Mouse (Mus musculus) R1 (cell line): ENCODE measurements around the gene Sec22c.
A peak's percentile ranks its signal among the peaks of the same experiment; 100 is the strongest.

Experiments used
- DNase-seq: peaks from one replicate; pipeline ENCODE4 v3.0.0-alpha.2; 2018; ENCODE audit warnings: low read depth, low spot score

Gene Sec22c

DNA sequence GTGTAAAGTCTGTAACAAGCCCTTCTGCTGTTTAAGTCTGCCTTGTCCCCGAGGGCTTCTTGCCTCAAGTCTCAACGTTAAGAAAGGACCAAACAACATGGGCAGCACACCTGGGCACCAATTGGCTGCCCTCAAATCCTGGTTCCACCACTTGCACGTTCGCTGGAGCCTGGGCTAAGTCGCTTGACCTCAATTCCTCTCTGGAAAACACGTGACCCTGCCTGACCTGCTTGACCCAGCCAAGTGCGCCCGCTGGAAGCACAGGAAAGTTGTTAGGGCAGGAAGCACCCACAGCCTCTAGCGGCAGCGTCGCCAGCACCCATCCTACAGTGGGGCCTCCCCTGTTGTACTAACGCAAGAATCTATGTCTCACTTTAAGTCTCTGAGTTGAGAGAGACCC is 10.6 kb downstream of the Sec22c start:
- DNase-seq: no peak

DNA sequence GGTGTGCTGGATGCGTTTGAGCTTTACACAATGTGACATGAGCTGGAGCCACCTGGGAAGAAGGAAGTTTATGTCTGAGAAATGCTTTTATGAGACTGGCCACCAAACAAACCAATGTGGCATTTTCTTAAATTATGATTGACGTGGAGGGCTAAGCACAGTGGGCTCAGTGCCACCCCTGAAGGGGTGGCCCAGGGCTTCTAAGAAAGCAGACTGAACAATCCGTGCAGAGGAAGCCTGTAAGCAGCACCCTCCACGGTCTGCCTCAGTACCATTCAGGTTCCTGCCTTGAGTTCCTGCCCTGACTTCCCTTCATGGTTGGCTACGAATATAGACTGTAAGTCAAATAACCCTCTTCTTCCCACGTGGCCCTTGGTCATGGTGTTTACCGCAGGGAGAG is 14.6 kb downstream of the Sec22c start:
- DNase-seq: no peak

DNA sequence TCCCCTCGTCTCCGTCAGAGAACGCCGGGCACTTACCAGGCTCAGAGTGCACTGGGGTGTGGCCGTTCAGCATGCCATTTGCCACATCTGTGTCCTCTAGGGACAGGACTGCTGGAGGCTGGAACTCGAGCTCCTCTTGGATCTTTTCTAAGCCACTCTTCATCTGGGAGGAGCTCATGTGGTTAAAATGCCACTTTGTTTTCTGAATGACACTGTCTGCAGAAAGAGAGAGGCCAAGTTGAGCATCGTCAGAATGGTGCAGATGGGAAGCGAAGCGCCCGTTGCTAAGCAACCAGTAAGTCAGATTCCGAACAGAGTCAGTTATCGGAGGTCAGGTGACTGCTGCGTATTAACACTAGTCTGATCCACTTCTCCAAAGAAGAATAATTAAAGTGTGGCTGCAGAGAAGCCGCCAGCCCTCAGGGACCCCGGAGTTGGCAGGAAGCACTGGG is 15.1 kb downstream of the Sec22c start:
- peak; percentile 52 for DNase-seq

DNA sequence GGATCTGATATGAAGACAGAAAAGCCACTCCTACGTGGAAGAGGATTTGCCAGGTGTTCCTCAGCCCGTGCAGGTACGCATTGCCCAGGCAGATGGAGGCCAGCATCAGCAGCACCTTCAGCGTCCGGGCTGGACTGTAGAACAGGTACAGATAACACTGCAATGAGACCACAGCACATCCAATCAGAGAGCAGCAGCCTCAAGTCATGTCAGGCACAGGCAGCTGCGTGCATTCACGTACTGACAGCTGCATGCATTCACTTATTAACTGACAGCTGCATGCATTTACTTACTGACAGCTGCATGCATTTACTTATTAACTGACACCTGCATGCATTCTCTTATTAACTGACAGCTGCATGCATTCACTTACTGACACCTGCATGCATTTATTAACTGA is 20.6 kb downstream of the Sec22c start:
- no peak for DNase-seq

DNA sequence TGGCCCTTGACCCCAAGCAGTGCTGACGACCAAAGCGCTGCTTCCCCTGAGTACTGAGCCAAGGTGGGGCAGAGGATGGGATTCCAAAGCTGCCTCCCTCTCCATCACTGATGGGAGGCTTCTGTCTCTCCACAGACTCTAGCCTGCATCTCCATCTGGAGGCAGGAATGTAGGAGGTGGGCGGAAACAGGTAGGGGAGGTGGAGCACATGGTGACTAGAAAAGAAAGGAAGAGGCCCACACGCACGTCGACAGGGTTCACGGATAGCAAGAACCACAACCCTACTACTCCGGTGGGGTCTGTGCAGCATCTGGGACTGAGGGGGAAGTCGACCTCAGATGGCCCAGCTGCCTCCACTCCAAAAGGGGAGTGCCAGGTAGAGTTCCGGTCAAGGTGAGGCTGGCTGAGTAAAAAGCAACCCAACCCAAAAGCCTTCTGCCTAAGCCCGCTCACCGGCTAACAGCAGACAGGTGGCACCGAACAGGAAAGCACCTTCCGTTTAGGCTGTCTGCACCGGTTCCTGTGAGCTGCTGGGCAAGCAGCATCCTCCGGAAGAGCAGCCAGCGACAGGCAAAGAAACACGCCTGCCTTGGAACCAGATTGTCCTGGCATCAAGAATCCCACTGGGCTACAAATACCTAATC is 23.1 kb downstream of the Sec22c start:
- no peak for DNase-seq

DNA sequence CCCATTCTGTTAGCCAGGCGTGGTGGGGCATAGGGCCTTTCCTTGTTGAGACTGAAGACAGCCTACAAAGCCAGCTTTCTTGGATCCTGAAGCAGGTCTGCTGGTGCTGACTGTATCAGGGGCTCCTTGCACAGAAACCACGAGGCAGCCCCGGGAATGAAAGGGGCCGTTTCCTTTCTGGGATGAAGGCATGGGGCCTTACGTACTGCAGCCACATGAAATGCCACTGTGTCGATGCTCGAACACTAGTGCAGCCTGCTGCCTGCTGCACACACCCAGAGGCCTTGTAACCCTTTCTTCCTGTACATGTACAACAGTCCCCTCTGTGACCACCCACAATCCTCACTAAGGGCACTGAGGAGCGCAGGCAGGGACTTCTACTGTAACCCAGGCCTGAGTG is 24.1 kb downstream of the Sec22c start:
- no peak for DNase-seq

DNA sequence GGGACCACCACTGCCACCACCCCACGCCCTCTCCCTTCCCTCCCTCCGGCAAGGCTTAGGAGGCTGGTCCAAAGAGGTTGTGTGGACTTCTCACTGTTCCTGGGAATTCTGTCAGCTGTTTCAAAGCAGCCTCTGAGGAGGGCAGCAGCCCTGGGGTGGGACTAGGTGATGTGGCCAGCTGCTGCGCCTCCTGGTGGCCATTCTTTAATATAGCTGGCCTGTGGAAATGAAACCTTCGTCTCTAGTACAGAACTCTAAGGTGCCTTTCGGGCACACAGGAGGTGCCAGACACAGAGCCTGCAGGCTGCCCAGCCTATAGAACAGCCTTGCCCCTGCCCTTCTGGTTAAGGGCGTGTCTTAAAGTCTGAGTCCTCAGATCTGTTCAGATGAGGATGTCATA is 25.7 kb downstream of the Sec22c start:
- DNase-seq: peak; percentile 59

DNA sequence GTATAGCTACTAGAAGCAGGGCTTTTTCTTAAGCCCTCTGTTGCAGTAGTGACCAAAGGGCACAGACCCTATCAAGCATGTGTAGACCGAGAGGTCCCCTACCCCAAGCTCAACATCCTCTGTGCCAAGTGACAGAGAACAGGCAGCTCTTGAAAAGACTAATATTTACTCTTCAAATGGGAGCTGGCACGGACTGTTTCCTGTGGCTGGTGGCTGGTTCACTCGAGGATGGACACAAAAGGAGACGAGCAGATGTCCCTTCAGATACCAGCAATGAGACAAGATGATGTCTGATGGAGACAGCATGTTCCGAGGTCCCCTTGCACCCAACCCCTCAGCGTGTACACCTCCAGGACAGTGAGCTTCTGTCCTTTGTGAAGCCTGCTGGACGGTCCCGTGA is 27.8 kb downstream of the Sec22c start:
- DNase-seq: no peak

DNA sequence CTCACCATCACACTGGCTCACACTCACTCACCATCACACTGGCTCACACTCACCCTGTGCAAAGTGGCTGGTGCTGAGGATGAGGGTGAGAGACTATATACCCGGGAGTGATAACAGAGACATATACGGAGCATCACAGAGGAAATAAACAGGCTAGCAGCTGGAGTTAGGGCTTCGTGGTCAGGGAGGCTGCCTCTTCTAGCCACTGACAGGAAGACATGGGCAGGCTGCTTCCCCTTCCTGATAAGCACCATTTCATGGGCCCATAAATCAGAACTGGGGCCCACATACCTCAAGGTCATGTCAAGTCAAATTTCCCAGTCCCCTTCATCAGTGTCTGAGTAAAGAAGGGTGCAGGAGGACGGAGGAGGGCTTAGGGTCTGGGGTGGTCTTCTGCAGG is 28.2 kb downstream of the Sec22c start:
- DNase-seq: no peak

DNA sequence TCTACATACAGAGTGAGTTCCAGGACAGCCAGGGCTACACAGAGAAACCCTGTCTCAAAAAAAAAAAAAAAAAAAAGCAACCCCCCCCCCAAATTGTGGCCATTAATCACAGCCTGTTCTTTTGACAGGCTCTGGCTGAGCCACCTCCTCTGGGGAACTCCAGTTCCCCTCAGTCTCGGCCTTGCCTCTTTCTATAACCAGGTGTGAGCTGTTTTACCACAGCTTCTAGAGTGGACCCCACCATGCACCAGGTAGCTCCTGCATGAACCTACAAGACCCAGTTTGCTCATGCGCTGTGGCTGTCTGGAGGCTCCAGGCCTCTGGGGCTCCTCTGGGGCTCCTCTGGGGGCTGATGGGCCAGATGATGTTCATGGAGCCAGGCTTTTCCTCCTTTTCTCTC is 29.7 kb downstream of the Sec22c start:
- no peak for DNase-seq

DNA sequence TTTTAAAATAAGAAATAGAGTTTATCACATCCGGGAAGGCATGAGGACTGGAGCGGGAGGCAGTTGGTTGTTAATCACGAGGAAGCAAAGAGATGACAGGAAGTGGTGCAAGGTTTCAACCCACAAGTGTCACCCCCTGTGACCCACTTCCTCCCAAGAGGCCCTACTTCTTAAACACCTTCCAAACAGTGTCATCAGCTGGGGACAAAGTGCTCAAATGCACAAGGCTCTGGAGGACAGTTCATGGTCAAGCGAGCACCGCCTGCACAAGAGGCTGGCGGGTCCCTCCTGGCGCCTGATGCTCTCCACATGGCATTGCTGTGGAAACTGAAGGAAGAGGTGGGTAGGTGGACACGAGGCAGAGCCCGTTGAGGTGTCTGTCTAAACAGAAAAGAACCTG is 30.3 kb downstream of the Sec22c start:
- DNase-seq: no peak

DNA sequence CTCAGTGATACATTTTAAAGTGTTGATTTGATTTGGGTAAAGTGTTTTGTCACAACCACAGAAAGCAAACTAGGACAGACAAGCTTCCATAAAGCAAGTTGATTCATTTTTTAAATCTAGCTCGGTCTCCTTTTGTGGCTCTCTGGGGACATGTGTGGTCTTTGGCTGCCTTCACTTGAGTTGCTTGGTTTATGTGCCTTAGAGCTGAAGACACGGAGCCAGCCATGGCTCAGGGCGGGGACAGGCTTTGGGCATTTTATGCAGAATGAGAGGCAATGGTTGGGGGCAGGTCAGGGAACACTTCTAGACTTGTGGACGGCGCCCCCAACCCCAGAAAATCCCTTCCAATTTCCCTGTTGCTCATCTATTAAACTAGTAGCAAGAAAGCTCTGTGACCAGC is 31.6 kb downstream of the Sec22c start:
- no peak for DNase-seq

DNA sequence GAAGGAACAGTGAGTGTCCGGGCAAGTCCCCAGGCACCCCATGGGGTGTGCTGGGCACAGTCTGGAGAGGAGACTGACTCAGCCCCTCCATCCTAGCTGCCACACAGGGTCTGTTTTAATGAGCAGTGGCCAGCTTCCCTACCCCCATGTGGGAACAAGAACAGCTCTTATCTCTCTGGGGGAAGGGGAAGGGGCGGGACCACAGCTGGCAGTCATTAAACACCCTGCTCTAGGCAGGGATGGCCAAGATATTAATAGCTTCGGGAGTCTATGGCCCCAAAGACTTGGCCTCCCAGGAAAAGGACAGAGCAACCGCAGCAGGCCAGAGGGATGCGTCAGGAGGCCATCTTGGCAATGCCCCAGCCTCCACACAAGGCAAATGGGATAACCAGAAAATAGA is 33.0 kb downstream of the Sec22c start:
- no peak for DNase-seq

DNA sequence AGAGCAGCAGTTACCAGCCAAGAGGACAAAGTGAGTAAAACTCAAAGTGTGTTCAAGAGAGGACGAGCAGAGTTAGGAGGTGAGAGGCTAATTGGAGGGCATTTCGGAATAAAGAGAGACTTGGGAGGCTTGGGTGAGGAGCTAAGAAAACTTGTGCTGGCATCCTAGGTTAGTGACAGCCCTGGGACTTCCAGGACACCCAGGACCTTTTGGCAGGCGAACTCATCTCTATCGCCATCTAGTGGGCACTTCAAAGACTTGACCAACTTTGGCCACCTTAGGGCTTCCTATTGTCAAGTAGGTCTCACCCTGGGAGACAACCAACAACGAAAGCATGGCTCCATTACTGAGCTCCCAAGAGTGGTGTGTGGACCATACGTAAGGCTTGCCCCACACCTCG is 34.0 kb downstream of the Sec22c start:
- DNase-seq: peak; percentile 69

DNA sequence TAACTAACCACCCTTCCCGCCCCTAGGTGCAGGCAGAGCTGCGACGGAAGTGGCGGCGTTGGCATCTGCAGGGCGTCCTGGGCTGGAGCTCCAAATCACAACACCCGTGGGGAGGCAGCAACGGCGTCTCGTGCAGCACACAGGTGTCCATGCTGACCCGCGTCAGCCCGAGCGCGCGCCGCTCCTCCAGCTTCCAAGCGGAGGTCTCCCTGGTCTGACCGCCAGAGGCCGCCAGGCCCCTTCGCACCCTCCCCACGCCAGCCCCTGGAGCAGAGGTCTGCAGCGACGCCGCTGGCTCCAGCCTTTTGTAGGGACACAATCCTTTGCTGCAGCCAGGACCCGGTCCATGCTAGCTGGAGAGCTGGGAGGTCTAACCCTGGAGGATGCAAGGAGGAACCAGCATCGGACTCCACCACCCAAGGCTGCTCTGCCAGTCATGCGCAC is 35.9 kb downstream of the Sec22c start:
- peak; percentile 66 for DNase-seq

DNA sequence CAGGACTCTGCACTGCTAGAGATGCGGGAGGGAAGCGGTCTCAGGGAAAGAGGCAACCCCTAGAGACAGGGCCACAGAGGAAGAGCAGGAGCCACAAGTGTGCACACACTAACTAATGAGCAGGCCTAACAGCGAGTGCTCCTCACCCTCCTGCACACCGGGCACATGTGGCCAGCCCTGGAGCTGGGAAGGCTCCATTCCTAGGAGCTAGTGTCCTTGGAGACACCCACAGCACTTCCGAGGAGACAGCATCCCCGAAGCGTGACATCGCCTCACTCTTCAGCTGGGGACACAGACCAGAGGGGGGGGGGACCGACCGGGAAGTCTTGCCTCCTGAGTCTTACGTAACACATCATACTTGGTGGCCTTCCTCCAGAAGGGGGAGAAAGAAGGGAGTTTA is 37.5 kb downstream of the Sec22c start:
- no peak for DNase-seq

DNA sequence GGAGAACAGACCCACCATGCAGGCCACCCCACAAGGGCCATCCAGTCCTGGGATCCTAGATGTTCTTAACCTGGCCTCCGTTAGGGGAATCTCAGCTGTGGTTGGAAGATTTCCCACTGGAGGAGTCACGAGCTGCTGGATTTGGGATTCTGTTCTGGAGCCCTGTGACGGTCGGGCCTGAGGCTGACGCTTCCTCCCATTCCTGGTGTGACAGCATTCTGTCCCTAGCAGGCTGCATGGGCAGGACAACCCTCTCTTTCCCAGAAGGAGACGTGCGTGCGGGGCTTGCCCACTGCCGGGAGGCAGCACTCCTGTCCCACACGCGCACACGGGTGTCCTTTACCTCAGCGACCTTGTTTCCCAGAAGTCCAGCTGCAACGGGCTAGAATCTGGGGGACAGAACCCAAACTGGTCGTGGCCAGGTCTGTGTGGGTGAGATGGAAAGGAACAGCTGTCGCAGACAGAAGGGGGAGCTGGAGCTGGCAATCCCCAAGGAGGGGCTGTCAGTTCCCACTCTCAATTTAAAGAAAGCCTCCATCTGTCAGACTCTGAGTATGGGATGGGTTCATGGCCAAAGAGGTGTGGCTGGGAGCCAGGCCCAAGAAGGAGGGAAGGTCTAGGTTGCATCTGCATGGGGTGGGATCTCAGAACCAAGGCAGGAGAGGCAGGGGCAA is 38.2 kb downstream of the Sec22c start:
- no peak for DNase-seq

DNA sequence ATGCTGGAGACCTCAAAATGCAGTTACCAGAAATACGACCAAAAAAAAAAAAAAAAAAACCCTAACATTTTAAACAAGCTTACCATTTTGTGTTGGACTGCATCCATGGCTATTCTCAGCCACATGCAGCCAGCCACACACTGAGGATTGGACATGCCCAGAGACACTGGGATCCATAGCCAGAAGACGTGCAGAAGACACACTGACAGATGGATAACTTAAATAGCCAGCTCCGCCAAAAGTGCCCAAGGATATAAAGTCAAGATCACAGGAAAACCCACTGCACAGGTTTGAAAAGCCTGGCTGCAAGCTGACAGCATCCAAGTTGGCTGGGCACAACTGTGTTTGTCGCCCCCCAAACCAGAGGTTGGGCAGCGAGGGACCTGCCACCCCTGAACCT is 41.2 kb downstream of the Sec22c start:
- DNase-seq: no peak

DNA sequence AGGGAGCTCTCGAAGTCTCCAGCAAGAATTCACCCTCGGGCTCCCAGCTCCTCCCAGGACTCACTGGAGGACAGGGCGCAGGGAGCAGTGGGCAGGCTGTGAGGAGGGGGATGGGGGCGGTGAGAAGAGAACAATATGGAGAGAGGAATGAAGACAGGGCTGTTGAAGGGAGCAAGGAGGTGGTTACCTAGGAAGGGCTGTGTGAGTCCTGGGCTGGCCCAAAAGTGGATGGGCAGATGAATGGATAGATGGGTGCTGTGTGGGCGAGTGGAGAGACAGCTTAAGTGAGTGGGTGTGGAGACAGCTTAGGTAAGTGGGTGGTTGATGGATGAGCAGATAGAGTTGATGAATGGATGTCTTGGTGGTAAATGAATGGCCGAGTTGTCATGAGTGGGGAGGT is 41.8 kb downstream of the Sec22c start:
- no peak for DNase-seq

DNA sequence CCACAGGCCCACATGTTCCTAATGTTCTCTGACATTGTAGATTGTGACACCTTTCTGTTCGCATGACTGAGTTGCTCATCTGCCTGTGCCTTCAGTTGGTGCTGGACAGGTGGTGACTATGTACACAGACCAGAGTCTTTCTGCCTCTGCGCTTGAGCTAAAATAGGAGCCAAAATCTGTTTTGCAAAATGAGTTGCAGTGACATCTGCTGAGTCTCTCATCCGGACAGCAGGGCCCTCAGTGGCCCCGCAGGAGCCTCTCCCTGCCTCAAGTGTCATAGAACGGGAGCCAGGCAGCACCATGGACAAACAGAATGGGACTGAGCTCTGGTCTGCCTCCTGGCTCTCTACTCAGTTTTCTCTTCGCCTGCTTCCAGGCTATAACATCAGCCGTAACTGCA is 45.5 kb downstream of the Sec22c start:
- no peak for DNase-seq

DNA sequence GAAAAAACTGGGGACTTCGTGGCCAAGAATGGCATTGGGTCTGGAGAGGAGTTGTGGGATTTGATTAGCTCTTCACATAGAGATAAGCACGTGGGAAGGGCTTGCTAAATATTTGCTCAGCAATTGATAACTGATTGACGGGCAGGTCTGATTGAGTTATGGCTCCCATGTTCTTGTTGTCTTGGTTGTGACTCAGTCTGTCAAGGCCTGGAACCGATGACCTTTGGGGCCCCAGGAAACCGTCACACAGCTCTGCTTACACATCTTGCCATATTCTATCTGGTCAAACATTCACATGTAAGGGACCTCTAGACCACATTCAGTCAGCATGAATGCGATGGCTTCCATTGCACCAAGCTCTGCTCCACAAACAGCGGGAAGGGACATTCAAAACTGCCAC is 47.0 kb downstream of the Sec22c start:
- DNase-seq: no peak

DNA sequence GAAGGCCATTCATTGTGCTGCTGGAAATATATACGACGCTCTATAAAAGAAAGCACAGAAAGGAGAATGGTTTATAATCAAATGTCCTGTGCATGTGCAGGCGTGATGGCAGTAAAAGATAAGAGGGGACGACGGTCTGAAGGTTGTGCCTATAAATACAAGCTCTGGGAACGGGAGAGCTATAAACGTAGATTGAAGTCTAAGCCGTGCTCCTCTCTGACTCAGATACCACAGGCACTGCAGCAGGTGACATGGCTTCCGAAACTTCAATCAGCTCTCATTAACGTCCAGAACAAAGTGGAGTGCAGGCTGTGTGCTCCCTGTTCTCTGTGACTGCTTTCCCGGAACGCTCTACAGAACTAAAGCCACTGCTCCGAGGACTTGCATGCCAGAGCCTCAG is 48.1 kb downstream of the Sec22c start:
- no peak for DNase-seq

DNA sequence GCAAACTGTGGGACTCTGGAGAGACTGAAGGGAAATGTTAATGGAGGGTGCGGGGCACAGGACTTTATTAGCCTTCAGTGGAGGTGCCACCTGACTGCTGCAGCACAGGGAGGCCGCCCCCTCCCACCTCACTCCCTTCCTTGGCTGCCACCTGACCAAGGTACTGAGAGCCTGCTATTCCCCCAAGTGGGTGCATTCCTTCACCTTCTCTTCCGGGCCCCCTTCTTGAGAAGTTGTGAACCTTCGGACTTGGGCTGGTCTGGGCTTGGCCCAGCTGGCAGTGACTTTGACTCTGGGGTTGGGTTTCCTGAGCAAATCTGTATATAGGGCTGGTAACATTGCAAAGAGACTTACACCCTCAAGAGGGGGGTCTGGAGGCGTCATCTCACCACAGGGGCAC is 49.0 kb downstream of the Sec22c start:
- DNase-seq: no peak

DNA sequence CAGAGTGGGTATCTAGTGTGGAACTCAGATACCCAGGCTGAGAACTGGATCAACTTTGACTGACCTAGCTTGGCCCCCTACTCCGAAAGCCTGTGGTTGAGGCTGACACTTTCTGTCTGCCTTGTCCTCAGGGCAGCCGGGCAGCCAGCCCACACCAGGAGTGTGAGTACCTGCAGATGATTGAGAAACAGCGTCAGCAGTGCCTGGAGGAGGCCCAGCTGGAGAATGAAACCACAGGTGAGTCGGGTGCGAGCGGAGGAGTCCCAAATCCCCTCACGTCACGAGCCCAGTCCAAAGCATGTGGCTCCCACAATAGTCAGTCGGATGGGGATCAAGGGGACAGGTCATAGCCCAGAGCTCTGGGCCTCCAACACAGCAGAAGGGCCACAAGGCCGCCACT is 51.6 kb downstream of the Sec22c start:
- no peak for DNase-seq
